Mouse (Mus musculus) midbrain, embryonic 11.5 days (tissue): ENCODE measurements at regions not wholly inside any gene's neighbourhood (a gene's known extent, or its start where the extent isn't known, plus 50 kb on each side); places are given as distances from the start of the nearest gene placed in this dataset.

Experiments used
- ATAC-seq: fragments of 200-750 bp; cut with Nextera tagmentation; 2 replicates; pipeline ENCODE4 v1.8.0; 2017; ENCODE audit warnings: moderate TSS enrichment, moderate library complexity; ENCODE audit not compliant: low FRiP score
- DNase-seq: peaks from one replicate; pipeline ENCODE4 v3.0.0; 2015; ENCODE audit warnings: low spot score; ENCODE audit errors: missing footprints
- H3K27ac ChIP-seq: fragments of 300-500 bp; sonication (generic); 2 replicates; pipeline ENCODE4 v1.5.1; 2014; ENCODE audit warnings: low read depth, low read length
- H3K27me3 ChIP-seq: fragments of 300-500 bp; sonication (generic); 2 replicates; pipeline ENCODE4 v1.6.1; 2014; ENCODE audit warnings: mild to moderate bottlenecking, low read length, moderate library complexity, mixed read lengths; ENCODE audit not compliant: control insufficient read depth, insufficient read depth
- H3K36me3 ChIP-seq: fragments of 300-500 bp; sonication (generic); 2 replicates; pipeline ENCODE4 v1.6.1; 2014; ENCODE audit warnings: mild to moderate bottlenecking, low read length, moderate library complexity, mixed read lengths; ENCODE audit not compliant: control insufficient read depth, insufficient read depth
- H3K4me1 ChIP-seq: fragments of 300-500 bp; sonication (generic); 2 replicates; pipeline ENCODE4 v1.6.1; 2014; ENCODE audit warnings: low read length; ENCODE audit not compliant: control insufficient read depth, insufficient read depth
- H3K4me2 ChIP-seq: fragments of 300-500 bp; sonication (generic); 2 replicates; pipeline ENCODE4 v1.6.1; 2014; ENCODE audit warnings: mild to moderate bottlenecking, moderate library complexity
- H3K4me3 ChIP-seq: fragments of 300-500 bp; sonication (generic); 2 replicates; pipeline ENCODE4 v1.5.1; 2014; ENCODE audit warnings: low read depth, low read length
- H3K9ac ChIP-seq: fragments of 300-500 bp; sonication (generic); 2 replicates; pipeline ENCODE4 v1.6.1; 2014; ENCODE audit warnings: low read length
- H3K9me3 ChIP-seq: fragments of 300-500 bp; sonication (generic); 2 replicates; pipeline ENCODE4 v1.6.1; 2016; ENCODE audit warnings: low read length; ENCODE audit not compliant: control insufficient read depth
- WGBS: fragments of 180-500 bp; shearing (Covaris S2); extraction: QIAGEN DNeasy Blood & Tissue Kit; methylation state at CpG from one replicate; pipeline ENCODE4 v1.1.7; 2014; 5-methylcytosine and 5-hydroxymethylcytosine counted together

GRCm38 (mm10) chr9:113146571-113146970 lies 561.5 kb downstream of the Pdcd6ip start:
- DNase-seq (no peak), ATAC-seq (no peak)

DNA sequence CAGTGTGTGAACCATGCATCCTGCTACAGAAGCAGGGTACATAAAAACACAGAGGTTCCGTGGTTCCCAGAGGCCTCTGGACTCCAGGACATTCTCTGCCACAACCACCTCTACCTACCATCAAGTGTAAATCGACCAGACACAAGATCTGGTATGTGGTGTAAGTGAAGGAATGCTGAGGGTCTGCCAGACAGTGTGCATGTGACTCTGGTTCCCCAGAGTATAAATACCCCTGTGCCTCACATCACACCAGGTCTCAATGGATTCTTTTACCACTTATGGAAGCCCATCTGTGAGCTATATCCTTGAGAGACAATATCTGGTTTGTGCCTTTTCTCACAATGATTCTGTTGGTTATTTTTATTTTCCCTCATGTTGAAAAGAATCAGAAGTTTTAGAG lies 563.0 kb downstream of the Pdcd6ip start:
- no peaks in the 10 kb centered on the region for H3K4me1 ChIP-seq
- no peaks in the 10 kb centered on the region for H3K27me3 ChIP-seq
- DNase-seq (no peak), ATAC-seq (no peak)
- WGBS, result 90% methylated on average over 2 of the region's 2 CpGs
- H3K27ac ChIP-seq, result no peak overlapping the region
- H3K9me3 ChIP-seq, result no peaks in the 10 kb centered on the region
- no peaks in the 10 kb centered on the region for H3K36me3 ChIP-seq
- no peak overlapping the region for H3K4me2 ChIP-seq
- no peak overlapping the region for H3K9ac ChIP-seq
- H3K4me3 ChIP-seq, result no peak overlapping the region

More at GRCm38 (mm10) chr9:113146571-113146970, 561.5 kb downstream of the Pdcd6ip start:
- Histone ChIP-seq H3K4me3 (no peak overlapping the region), H3K9me3 (no peaks in the 10 kb centered on the region), H3K4me1 (no peaks in the 10 kb centered on the region), H3K4me2 (no peak overlapping the region), H3K27ac (no peak overlapping the region), H3K36me3 (no peaks in the 10 kb centered on the region), H3K27me3 (no peaks in the 10 kb centered on the region), H3K9ac (no peak overlapping the region)
- WGBS, result 85% methylated on average over 2 of the region's 2 CpGs

GRCm38 (mm10) chr9:113134611-113135010 lies 573.4 kb downstream of the Pdcd6ip start:
- Histone ChIP-seq H3K36me3 (no peaks in the 10 kb centered on the region), H3K4me2 (no peak overlapping the region), H3K9ac (no peak overlapping the region), H3K4me1 (no peaks in the 10 kb centered on the region), H3K4me3 (no peak overlapping the region), H3K9me3 (no peaks in the 10 kb centered on the region), H3K27ac (no peak overlapping the region), H3K27me3 (no peaks in the 10 kb centered on the region)
- DNase-seq, result no peak
- WGBS, result 90% methylated on average over 3 of the region's 3 CpGs
- ATAC-seq, result no peak

DNA sequence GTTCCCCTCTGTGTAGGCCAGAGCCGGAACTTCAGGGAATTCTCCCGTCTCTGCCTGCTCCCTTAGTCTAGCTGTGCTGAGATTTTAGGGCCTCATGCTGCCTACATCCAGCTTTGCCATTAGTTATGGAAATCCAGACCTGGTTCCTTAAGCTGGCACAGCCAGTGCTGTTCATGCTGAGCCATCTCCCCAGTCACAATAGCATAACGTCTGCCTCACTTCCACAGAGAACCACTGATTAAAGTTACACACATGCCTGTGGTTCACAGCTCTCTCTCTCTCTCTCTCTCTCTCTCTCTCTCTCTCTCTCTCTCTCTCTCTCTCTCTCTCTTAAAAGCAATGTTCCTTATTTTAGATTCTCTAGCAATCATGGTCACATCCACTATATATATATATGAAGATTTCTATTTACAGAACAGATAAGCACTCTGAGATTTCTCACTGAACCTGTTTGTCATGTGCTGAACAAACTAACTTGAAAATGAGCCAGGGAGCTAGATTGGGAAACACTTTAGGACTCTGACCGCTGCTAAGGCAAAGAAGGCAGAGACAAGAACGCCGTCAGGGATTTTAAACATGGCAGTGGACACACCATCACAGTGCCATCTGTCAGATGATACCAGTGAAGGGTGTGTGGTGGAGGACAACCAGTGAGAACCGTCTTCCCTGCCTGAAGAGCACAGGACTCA lies 584.9 kb downstream of the Pdcd6ip start:
- ATAC-seq, result no peak
- no peak overlapping the region for H3K4me3 ChIP-seq
- 80% methylated on average over 7 of the region's 7 CpGs for WGBS

DNA sequence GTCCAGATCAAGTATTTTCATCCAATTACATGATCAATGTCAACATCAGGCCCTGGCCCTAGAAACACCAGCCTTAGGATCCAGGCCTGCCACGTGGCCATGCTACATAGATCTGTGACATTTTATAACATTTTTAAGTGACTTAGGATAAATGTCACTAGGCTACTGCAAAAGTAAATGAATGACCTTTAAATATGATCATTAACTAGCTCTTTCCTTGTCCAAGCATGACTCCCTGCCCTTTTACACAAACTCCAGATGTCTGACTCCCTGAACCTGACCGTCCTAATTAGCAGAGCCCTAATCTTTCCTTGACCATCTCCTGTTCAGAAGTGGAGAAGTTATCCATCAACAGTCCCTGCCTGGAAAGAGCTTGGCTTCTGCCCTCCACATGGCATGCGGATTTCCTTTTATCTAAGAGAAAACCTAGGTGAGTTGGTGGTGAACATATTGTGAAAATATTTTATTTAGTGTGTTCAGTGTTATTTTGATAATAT lies 585.8 kb downstream of the Pdcd6ip start:
- Histone ChIP-seq H3K4me1 (no peaks in the 10 kb centered on the region), H3K4me3 (no peak overlapping the region), H3K36me3 (no peaks in the 10 kb centered on the region), H3K27me3 (no peaks in the 10 kb centered on the region), H3K9ac (no peak overlapping the region), H3K9me3 (no peaks in the 10 kb centered on the region), H3K27ac (no peak overlapping the region), H3K4me2 (no peak overlapping the region)
- 94% methylated on average over 3 of the region's 3 CpGs for WGBS
- DNase-seq, result no peak
- no peak for ATAC-seq

More for the DNA sequence above, 584.9 kb downstream of the Pdcd6ip start:
- no peaks in the 10 kb centered on the region for H3K4me1 ChIP-seq
- no peaks in the 10 kb centered on the region for H3K9me3 ChIP-seq
- H3K27ac ChIP-seq, result no peak overlapping the region
- H3K4me2 ChIP-seq, result no peak overlapping the region
- no peak overlapping the region for H3K9ac ChIP-seq
- H3K27me3 ChIP-seq, result no peaks in the 10 kb centered on the region
- no peak for DNase-seq
- H3K36me3 ChIP-seq, result no peaks in the 10 kb centered on the region

GRCm38 (mm10) chr9:113120385-113120784 lies 587.7 kb downstream of the Pdcd6ip start:
- no peaks in the 10 kb centered on the region for H3K9me3 ChIP-seq
- DNase-seq, result no peak
- H3K4me3 ChIP-seq, result no peak overlapping the region
- no peak overlapping the region for H3K4me2 ChIP-seq
- no peaks in the 10 kb centered on the region for H3K36me3 ChIP-seq
- H3K4me1 ChIP-seq, result no peaks in the 10 kb centered on the region
- no peak for ATAC-seq
- no peak overlapping the region for H3K27ac ChIP-seq
- H3K27me3 ChIP-seq, result no peaks in the 10 kb centered on the region
- no peak overlapping the region for H3K9ac ChIP-seq

DNA sequence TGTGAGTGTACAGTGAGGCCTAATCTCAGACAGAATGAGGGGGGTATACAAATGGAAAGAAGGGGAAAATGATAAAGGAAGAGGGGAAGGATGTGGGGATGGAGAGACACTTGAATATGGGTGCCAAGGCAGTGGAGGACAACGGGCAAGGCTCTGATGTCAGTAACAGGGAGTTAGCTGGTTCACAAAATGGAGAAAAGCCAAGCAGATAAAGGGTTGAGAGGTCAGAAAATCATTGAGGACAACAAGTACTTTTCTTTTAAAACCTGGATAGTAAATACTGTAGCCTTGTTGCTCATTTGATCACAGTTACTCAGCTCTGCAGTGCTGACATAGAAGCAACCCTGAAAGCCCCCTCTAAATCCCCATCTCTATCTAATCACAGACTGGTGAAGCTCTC lies 588.3 kb downstream of the Pdcd6ip start:
- no peak for DNase-seq
- 91% methylated on average over 1 of the region's 1 CpGs for WGBS
- ATAC-seq, result no peak

GRCm38 (mm10) chr9:113115576-113115975 lies 592.5 kb downstream of the Pdcd6ip start:
- Histone ChIP-seq H3K9me3 (no peaks in the 10 kb centered on the region), H3K27me3 (no peaks in the 10 kb centered on the region), H3K9ac (no peak overlapping the region), H3K4me1 (peaks cover 4% of the 10 kb centered on the region), H3K4me3 (no peak overlapping the region), H3K27ac (no peak overlapping the region), H3K4me2 (no peak overlapping the region), H3K36me3 (no peaks in the 10 kb centered on the region)
- WGBS, result 81% methylated on average over 5 of the region's 5 CpGs
- DNase-seq (no peak), ATAC-seq (no peak)

More for the DNA sequence above, 588.3 kb downstream of the Pdcd6ip start:
- no peaks in the 10 kb centered on the region for H3K9me3 ChIP-seq
- no peak overlapping the region for H3K4me3 ChIP-seq
- no peak overlapping the region for H3K4me2 ChIP-seq
- H3K27me3 ChIP-seq, result no peaks in the 10 kb centered on the region
- H3K4me1 ChIP-seq, result no peaks in the 10 kb centered on the region
- no peak overlapping the region for H3K27ac ChIP-seq
- H3K9ac ChIP-seq, result no peak overlapping the region
- no peaks in the 10 kb centered on the region for H3K36me3 ChIP-seq

DNA sequence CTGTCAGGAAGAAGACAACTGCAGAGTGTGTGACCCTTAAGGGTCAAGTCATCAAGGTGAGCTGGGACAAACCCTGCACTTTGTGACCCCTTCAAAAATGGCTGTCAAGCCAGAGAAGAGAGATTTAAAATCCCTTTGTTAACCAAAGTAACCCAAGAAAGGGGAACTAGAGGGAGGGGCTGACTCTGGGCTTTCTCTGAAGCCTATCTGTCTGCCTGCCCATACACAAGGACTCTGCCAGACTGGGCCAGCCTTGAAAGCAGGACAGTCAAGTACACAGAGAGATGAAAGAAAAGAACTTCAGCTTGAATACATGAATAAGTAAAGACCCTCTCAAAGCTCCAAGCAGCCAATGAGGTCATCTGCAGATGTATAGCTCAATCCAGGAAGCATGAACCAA lies 595.3 kb downstream of the Pdcd6ip start:
- ATAC-seq, result peak; percentile 92
- H3K27me3 ChIP-seq, result no peaks in the 10 kb centered on the region
- no peaks in the 10 kb centered on the region for H3K9me3 ChIP-seq
- no peak for DNase-seq
- no peak overlapping the region for H3K9ac ChIP-seq
- H3K36me3 ChIP-seq, result no peaks in the 10 kb centered on the region
- no peak overlapping the region for H3K4me3 ChIP-seq
- no peak overlapping the region for H3K4me2 ChIP-seq
- no peak overlapping the region for H3K27ac ChIP-seq
- peaks cover 4% of the 10 kb centered on the region for H3K4me1 ChIP-seq
